Mouse (Mus musculus) embryo, embryonic 11.5 days (tissue): Measurements from ENCODE around the gene Ncoa1.
A peak's percentile ranks its signal among the peaks of the same experiment; 100 is the strongest.
"Not testable (repeated sequence)": the region's sequence is repeated elsewhere in the genome, so short reads cannot be mapped to it uniquely, and the experiment has no call there.

ENCODE experiments used
- DNase-seq: peaks from one replicate; pipeline ENCODE4 v3.0.0-alpha.2; 2012; ENCODE audit warnings: low read depth, low spot score

Gene Ncoa1

DNA sequence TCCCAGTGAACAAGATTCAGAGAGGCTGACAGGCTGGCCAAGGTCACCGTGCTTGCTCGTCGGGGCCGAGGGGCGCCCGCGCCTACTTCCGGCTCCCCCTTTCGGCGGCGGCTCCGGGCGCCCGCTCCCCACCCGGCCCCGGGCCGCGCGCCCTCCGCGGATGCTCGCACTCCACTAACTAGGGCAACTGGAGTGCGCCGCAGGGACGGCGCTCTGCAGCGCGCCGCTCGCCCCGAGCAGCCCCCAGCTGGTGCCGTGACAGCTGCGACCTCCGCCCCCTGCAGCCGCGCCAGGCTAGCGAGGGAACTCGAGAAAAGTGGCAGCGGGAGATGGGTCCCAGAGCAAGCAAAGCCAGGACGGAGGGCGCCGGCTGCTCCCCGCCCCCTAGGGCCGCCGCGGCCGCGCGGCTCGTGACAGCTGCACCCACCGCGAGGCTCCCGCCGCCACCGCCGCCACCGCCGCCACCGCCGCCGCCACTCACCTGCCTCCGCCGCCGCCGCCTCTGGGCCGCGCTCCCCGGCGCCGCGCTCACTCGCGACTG, 621 bp downstream of the Ncoa1 start:
- DNase-seq = peak; percentile 30

DNA sequence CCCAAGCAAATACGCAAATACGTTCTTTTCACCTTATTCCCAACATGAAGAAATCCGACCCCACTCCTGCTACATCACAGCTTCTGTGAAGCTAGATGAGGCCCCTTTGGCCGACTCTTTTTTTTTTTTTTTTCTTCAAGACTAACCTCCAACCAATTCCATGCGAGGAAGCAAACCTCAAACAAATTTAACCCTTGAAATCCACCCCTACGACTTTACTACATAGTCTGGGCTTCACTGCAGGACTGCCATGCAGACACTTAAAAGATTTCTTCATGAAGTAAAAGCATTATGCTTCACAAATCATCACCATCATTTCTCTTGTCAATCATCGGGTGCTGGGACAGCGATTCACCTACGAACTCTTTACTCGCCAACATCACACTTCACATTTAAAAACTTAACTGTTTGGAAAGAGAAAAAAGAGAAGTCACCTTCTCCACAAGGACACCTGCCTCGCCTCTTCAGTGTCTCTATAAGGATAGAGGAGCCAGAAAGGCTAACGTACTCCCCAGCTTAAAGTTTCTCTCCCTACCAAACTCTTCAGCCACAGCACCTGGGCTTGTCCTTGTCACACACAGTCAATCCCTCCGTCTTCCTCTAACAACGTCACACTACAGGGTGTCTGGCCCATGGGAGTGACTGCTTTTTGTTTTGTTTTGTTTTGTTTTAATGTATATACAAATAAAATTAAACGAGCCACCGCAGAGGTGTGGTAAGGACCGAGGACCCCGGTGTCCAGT, 1.6 kb downstream of the Ncoa1 start:
- no peak for DNase-seq

DNA sequence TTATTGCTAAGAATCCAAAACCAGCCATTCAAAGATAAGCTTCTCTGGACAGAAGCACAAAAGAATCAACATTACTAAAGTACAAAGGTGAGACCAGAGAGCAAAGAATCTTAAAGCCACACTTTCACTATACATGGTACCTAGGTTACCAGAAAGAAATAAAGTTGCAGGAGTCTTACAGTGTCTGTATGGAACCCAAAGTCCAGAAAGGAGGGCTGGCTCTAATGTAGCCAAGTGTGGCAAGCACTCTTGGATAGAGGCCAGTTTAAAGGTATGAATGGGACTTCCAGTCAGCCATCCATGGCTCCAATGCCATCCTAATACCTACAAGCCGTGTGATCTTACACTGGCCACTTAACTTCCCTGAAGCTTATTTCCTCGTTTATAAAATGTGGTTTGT, 7.9 kb downstream of the Ncoa1 start:
- DNase-seq = no peak

DNA sequence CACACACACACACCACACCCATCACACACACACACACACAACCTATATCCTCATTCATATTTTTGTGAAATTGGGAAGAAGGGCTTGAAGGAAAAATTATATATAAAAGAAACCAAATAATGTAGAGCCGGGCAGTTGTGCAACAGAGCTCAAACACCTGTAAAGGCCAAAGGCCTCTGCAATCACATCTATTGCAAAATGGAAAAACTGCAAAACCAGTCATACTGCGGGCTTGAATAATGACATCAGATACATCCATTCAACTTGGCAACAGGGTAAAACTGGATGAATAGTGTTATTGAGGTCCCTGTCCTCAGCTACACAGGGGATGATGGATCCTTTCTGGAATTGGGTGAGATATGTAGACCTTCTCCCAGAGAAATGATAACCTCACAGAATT, 13.3 kb downstream of the Ncoa1 start:
- no peak for DNase-seq

DNA sequence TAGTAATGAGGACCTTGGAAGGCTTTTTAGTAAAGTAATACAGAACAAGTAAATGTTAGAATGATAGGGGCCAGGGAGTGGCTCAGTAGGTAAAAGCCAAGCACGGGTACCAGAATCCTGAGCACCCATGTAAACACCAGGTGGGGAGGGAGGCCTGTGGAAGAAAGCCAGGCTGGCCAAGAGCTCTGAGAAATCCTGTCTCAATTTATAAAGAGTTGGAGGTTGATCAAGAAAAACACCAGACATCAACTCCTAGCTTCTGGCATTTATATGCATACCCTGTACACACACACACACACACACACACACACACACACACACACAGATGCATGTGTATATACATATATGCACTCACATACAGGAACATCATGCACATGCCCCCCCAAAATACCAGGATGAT, 14.6 kb downstream of the Ncoa1 start:
- DNase-seq = no peak

DNA sequence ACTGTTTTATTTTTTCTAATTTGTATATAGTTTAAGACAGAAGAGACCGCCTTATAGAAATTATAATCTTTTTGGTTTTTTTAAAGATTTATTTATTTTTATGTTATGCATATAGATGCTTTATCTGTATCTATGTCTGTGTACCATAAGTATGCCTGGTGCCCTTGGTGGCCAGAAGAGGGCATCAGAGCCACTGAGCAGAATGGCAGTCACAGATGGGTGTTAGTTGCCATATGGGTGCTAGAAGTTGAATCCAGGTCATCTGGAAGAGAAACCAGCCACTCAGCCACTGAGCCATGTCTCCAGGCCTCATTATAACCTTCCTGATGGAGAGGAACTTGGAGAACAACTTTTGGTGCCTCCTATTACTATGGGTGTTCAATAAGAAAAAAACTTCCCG, 16.0 kb downstream of the Ncoa1 start:
- DNase-seq = no peak

DNA sequence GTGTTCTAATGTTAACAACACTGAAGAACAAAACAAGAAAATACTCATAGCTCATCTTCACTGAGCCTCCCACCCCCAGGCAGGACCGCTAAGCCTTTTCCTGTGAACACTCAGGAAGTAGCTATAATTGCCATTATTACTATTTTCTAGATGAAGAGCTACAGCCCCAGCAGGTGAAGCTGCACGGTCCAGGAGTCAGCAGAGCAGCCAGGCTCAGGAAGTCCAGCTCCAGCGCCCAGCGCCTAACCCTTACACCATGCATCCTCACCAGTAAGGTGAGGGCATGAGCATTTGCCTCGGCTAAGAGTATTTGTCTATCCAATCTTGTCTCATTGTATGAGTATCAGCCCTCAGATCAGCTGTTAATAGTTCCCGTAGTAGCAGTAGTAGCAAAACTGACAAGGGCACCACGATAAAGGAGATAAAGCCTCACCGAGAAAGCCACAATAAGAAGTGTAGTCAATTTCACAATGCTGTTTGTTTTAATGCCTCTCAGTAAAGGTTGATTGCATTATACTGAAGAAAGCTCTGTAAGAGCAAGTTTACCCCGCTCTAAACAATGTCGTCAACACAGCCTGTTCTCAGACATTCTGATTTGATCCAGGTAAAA, 21.9 kb downstream of the Ncoa1 start:
- no peak for DNase-seq

DNA sequence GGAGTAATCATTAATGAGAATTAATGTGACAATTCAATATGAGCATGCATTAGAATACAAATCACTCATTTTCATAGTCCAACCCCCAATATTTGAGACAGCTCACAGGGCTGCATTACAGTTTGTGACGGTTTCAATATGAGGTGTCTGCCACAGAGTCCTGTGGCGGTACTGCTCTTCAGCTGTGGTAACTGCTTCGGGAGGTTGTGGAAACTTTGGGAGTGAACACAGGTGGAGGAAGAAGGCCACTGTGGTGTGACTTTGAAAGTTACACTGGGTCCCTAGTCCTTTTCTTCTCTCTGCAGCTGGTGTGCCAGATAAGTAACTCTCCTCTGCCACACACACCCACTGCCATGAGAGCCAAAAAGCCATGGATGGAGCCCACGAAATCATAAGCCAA, 22.7 kb downstream of the Ncoa1 start:
- DNase-seq = no peak

DNA sequence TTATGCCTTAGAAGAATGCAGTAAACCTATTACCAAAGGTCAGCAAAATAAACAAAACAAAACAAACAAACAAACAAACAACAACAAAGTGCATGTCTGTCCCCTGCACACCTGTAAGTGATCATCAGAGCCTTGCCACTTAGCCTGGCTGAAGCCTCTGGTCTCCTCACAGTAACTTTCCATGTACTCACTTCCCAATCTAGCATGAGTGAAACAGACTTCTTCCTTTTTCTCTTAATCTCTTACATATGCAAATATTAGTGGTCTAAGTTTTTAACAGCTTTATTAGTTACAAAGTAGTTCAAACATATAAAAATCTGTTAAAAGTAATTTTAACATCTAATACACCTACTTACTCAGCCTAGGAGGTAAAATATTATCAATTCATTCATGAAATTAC, 24.7 kb downstream of the Ncoa1 start:
- DNase-seq = no peak

DNA sequence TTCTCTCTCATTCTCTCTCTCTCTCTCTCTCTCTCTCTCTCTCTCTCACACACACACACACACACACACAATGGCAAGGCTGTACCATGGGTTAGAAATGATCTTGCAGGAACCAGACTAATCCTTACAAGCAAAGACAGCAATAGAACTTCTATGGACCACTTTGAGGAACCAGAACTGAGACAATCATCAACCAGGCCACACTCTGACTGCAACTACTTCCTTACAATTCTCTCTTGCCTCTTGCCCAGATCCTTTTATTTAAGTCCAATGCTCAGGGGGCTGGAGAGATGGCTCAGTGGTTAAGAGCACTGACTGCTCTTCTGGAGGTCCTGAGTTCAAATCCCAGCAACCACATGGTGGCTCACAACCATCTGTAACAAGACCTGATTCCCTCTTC, 26.5 kb downstream of the Ncoa1 start:
- not testable (repeated sequence) for DNase-seq

DNA sequence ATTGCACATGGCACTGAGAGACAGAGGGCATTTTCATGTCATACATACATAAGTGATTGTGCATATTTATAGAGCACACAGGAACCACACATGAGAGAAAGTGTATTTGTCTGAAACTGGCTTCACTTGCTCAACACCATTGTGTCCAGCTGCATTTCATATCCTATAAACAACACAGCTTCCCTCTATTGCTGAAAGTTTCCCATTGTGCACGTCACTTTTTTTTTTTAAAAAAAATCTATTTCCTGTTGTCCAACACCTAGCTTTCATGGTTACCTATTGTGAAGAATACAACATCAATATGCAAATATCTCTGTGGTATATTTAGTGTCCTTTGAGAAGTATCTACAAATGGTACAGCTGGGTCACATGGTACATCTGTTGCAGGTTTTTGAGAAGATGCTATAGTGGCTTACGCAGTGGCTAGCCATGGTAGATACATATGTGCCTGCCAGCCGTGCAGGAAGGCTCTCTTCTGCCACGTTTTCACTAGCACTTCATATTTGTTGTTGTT, 28.8 kb downstream of the Ncoa1 start:
- DNase-seq = no peak

DNA sequence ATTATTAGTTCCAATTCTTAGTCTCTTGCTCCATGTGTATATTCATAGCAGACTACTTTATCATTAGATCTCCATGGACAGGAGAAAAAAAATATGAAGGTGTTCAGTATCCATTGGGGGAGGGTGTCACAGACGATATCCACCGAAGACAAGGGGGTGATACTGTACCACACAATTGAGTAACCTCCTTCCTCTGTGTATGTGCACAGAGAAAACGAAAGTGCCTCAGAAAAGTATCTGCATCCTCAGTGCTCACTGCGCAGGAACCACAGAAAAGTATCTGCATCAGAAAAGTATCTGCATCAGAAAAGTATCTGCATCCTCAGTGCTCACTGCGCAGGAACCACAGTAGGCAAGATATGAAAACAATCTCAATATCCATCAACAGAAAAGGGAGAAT, 32.0 kb downstream of the Ncoa1 start:
- DNase-seq = no peak

DNA sequence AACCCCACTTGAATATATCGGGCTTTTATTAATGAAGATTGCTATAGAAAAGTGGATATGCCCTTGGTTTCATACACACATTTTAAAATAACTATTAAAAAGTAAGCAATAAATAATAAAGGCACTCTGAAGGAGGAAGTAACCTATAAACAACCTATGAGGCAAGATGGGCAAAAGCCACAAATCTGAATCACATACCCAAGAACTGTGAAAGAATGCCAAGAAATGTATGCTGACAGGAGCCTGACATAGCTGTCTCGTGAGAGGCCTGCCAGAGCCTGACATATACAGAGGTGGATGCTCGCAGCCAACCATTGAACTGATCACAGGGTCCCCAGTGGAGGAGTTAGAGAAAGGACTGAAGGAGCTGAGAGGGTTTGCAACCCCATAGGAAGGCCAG, 35.5 kb downstream of the Ncoa1 start:
- no peak for DNase-seq

DNA sequence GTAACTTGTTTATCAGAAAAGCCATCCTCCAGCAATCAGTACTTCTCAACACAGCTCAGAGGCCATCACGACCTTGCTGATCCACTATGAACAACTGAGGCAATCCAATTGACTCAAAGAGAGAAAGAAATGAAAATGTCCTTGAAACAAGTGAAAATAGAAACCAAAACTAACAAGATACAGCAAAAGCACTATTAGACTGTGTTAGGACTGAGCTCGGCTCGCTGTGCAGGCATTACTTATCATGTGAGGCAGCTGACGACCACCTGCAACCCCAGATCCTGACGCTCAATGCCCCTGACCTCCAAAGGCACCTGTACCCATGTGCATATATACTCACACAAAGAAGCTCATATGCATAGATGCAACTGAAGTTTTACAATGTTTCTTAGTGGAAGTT, 40.8 kb downstream of the Ncoa1 start:
- no peak for DNase-seq

DNA sequence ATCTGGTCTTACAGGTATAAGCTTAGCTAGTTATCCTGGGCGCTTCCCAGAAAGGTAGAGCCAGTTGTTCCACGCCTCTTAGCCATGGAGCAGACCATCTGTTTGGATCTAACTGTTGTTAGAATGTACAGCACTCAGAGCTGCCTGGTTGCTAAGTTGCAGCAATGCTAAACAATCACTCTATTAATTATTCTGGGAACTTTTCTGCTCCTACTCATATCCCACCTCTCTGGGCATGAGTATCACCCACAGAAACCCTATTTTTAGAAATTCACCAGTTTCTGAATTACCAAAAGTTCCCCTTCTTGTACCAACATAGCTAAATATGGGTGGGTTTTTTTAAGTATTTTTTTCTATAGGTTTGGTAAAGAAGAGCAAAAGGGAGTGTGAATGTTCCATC, 43.4 kb downstream of the Ncoa1 start:
- DNase-seq = no peak

DNA sequence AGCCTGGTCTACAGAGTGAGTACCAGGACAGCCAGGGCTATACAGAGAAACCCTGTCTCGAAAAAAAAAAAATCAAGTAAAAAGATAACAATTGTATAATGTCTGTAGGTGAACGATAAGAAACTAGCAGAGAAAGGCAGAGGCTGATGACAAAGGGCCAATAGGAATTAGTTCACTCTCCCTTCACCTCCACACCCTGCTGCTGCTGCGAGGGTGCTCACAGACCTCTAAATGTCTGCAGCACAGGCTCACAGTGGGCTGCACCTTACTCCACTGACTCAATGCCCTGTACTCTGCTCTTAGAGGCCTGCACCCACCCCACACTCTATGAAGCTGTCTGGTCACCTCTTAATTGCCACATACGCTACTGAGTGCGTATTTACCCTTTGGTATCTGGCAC, 45.0 kb downstream of the Ncoa1 start:
- DNase-seq = no peak

DNA sequence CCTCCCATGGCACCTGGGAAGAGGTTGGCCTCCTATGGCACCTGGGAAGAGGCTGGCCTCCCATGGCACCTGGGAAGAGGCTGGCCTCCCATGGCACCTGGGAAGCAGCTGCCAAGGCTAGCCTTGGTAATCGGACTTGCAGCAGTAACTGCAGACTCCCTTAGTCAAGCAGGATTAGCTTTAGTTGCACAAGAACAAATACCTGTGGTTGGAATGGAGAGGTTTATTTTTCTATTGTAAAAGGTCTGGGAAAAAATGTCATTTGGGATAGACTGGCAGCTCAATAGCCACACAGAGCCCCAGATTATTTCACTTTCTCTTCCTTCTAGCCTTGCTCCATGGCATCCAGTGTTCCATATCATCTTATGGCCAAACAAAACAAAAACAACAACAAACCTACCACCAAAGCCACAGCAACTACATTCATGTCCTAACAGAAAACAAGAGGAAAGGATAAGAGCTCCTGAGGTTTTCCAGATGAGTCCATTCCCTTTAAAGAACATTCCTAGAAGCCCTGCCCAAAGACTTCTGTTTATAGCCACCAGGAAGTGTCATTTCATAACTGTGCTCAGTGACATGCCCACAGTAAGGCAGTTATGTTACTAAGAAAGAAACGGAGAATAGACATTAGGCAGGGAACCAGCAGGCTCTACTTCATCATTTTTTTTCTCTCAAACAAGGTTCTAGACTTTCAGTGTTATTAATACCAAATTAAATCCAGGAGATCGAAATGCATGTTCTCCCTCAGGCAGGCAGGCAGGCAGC, 46.7 kb downstream of the Ncoa1 start:
- DNase-seq = no peak

DNA sequence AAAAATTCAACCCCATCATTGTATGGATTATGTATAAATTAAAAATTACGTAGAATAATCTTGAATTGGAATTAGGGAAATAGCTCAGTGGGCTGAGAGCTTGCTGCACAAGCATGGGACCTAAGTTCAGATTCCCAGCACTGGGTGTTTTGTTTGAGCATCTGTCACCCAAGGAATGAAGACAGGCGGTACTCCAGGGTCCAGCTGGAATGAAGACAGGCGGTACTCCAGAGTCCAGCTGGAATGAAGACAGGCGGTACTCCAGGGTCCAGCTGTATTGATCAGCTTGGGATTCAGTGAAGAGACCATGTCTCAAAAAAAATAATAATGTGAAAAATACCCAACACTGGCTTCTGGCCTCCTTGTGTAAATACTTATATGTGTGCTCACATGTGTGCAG, 58.2 kb downstream of the Ncoa1 start:
- DNase-seq = no peak

DNA sequence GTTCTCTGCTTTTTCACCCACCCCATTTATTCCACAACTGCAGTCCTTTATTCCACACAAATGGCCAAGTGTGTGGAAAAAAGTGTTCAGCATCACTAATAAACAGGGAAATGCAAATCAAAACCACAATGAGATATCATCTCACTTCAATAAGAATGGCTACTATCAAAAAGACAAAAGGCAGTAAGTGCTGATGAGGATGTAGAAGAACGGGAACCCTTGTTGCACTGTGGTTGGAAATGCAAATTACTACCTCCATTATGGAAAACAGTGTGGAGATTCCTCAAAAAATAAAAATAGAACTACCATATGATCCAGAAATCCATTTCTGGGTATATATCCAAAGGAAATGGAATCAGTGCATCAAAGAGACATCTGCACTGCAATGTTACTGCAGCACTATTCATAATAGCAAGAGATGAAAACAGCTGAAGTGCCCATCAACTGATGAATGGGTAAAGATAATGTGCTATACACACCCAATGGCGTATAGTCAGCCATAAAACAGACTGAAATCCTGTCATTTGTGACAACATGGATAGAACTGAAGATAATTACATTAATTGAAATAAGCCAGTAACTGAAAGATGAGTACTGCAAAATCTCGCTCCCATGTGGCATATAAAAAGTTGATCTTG, 59.2 kb downstream of the Ncoa1 start:
- no peak for DNase-seq

DNA sequence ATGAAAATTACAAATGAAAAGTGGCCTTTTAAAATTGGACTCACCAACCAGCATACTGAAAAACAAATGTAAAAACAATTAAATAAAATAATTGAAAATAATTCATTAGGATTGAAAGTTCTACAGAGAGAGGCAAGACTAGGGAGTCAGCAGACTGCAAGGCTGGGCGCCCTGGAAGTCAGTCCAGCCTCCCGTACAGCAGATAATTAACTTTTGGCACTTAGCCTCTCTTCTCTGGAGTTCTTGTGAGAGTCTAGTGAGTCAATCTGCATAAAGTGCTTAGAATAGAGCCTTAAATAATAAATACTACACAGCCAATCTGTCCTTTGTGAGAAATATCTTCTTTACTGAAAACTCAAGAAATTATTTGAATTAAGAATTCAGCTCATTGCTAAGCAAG, 69.9 kb downstream of the Ncoa1 start:
- no peak for DNase-seq

DNA sequence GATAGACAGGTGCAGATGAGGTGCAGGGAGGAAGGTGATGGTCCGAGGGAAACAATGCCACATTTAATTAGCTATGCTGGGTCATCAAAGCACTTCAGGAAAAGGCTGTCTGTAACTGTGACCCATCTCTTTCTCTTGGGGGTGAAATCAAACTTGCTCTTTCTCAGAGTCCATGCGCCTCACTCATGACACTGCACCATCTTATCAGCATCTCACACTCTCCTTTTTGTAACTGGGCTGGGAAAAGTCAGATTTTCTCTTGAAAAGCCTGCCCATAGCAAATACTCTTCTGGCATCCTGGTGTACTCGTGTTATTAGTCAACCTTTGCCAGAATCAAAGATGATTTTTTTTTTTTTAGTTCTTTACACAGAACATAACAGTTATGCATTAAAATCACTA, 70.8 kb downstream of the Ncoa1 start:
- DNase-seq = no peak

DNA sequence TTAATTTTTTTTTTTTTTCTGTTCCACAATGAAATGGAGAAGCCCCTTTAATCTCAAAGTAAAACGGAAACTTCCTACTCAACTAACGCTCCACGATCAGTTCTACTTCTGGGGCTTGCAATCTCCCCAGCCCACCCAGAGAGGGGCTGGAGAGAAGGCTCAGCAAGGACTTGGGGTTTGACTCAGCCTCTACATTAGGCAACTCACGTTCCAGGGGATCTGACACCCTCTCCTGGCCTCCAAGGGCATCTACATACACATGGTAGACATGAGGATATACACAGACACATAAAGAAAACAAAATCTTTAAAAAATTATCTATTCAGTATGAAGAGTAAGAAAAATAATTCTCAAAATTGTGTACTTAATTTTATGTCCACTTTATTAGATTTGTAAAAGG, 73.8 kb downstream of the Ncoa1 start:
- no peak for DNase-seq
